Mouse (Mus musculus) testis, postnatal 14 days (tissue): ENCODE results near the gene Simc1.
A peak's percentile ranks its signal among the peaks of the same experiment; 100 is the strongest.

Source experiments
- DNase-seq: peaks from one replicate; pipeline ENCODE4 v3.0.0; 2021; ENCODE audit warnings: low spot score

Gene Simc1

DNA sequence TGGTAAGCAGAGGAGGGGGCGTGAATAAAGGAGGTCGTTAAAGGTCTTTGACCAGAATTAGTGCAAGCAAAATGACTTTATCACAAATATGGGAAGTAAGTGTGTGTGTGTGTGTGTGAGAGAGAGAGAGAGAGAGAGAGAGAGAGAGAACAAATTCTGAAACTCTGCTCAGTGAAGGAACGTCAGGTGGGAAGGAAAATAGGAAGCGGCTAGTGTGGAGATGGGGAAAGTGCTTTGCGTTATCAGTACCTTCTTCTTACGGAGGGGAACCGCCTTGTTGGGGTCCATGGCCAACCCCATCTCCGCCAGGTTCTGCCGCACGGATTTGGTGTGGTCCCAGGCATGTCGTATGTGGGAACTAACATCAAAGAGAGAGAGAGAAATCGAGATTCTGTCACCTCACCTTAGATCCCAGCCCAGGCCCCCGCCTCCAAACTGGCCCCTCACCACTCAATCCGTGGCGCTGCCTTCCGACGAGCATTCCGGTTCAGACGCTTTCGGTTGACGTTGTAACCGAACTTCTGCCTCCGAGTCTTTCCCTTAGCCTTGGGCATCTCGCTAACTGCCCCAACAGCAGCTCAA is 85.9 kb downstream of the Simc1 start:
- DNase-seq: no peak

DNA sequence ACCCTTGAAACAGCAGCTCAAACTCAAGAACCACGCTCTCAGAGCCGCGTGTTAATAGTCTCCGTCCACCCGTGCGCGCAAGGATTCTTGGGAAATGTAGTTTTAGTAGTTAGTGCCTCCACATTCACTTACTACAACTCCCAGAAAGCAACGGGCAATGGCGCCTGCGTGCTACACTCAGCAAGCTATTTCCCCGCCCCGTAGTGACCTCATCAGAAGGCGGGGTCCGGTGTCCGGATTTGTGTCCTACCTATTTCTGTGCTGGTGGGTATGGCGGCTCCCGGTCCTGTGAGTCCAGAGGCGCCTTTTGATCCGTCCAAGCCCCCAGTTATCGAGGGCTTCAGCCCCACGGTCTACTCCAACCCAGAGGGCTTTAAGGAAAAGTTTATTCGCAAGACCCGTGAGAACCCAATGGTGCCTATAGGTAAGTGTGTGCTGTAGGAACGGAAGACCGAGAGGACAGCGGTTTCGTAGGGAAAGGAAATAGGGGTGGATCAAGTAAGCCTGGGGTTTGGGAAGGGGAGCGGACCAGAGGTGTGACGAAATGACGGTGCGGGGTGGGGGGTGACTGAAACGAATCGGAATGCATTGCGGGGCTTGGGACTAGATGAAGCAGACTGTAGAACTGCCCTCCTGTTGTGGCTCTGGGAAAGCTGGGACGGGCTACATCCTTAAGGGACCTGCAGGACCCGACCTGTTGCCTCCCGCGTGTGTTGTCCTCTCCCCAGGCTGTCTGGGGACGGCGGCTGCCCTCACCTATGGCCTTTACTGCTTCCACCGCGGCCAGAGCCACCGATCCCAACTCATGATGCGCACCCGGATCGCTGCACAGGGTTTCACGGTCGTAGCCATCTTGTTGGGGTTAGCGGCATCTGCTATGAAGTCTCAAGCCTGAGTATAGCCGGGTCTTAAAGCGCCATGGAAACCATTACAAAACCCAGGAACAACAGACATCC is 86.7 kb downstream of the Simc1 start, which contains the start of the genes Nop16 and Higd2a:
TSS of gene Nop16 (minus strand) at position 95 of the 956 bp plus-strand sequence.
TSS of gene Higd2a (plus strand) at position 212 of the 956 bp plus-strand sequence.
- peak; percentile 97 for DNase-seq

DNA sequence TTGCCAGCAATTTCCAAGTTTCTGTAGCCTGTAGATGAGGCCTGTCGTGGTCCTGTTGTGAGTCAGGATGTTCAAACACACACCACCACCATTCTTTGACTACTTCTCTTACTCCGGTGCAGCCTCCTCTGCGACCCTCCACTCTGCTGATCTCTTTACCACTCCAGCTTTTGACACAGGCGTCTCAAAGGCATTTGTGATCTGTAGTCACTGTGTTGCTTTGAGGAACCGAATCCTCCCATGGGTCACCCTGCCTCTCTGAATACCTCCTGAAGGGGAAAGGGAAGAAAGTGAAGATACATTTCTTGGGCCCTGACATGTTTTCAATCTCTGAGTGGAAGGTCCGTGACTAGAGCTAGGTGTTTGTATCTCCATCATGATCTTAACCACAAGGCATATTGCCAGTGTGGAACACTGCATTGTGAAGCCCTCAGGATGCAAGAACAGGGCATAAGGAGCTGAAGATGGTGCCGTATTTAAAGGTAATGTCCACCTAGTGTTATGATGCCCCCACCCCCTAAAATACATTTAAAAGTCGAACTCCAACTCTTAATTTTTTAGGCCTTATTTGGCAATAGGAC is 88.3 kb downstream of the Simc1 start:
- no peak for DNase-seq

DNA sequence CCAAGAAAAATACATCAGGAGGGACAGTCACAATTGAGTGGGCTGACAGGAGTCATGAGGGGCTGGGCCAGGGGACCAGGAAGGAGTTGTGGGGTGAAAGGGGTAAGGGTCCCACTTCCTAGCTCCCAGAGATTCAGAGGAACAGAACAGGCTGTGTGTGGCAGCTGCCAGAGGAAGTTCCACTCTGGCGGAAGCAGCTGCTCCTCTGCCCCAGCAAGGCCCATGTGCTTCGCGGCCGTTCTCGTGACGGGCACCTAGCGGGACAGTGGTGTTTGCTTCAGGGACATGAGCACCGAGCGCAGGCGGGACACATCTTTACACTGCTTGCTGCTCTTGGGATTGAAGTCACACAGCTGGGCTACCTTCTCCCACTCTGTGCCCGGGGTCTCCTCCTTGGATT is 90.0 kb downstream of the Simc1 start:
- no peak for DNase-seq

DNA sequence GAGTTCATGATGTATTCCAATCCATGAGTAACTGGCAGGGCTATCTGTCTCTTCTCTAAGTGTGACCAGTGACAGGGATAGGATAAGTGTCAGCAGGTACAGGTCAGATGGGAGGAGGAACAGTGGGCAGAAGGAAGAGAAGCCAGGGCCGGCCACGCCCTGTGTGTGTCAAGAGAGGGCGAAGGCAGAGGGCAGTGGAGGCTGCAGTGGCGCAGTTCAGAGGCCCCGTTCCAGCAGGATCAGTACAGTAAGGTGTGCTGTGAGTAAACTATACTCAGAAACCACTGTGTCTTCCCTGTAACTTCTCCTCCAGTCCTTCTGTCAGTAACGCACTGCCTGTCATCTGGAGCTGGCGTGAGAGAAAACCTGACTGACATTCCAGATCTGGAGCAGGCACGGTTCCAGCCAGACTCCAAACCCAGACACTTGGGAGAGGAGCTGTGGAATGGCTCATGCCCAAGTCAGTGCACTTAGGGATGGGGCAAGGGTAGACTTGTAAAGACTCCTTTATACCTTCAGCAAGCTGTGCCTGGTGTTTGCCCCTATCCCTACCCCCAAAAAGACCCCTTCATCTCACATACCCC is 92.6 kb downstream of the Simc1 start:
- DNase-seq: no peak

DNA sequence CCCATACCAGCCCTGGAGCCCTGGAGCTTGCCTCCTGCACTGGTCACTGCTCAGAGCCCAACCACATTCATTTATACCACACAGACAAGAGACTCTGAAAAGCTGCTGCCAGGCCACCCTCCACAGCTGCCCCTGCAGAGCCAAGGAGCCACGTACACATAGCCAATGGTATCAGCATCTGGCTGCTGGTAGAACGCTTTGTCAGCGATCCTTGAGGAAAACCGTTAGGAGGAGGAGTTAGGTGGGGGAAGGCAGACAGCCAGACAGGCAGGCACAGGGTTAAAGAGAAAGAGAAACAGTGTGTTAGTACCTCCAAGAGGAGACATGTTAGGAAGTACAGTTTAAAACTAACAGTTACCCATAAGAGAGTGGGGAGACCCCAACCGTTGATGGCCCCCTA is 93.3 kb downstream of the Simc1 start:
- DNase-seq: no peak

DNA sequence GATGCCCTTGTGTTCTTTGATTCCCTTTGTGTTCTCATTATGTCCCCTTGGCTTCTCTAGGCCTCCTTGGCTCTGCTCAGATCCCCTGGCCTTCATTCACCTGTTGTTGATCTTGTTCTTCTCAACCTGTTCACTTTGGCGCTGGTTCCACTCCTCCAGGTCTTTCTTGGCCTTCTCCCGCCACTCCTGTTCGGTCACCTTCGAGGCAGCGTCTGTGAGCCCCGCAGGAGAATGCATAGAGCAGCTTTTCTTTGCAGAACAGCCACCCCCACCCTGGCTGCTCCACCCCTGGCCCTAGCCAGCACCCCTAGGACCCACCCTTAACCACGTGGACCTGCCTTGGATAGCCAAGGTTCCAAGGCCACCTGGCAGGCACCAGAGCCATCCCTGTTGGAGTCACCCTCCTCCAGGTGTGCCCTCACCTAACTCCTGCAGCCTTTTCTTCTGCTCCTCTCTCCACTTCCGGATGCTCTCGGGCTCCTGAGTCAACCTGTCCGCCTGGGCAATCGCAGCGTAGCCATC is 95.1 kb downstream of the Simc1 start:
- no peak for DNase-seq
